Mouse (Mus musculus) heart, embryonic 12.5 days (tissue): ENCODE measurements around the gene Palmd. TPM values are rescaled to one million over a fixed set of nuclear protein-coding genes. Genes with fewer than 3 reads are reported as not detected.

ENCODE experiments used
- ATAC-seq: fragments of 200-750 bp; cut with Nextera tagmentation; 2 replicates; pipeline ENCODE4 v1.8.0; 2017; ENCODE audit warnings: moderate TSS enrichment, moderate library complexity; ENCODE audit not compliant: insufficient number of reproducible peaks, low FRiP score
- H3K27ac ChIP-seq: fragments of 300-500 bp; sonication (generic); 2 replicates; pipeline ENCODE4 v1.5.1; 2016; ENCODE audit warnings: mild to moderate bottlenecking, moderate library complexity; ENCODE audit not compliant: poor library complexity, severe bottlenecking
- H3K27me3 ChIP-seq: fragments of 300-500 bp; sonication (generic); replicated peaks from 2 replicates; pipeline ENCODE4 v1.6.1; 2016; ENCODE audit warnings: mild to moderate bottlenecking, moderate library complexity
- H3K36me3 ChIP-seq: fragments of 300-500 bp; sonication (generic); 2 replicates; pipeline ENCODE4 v1.6.1; 2016; ENCODE audit warnings: mild to moderate bottlenecking, moderate library complexity
- H3K4me1 ChIP-seq: fragments of 300-500 bp; sonication (generic); replicated peaks from 2 replicates; pipeline ENCODE4 v1.6.1; 2016; ENCODE audit warnings: mild to moderate bottlenecking
- H3K4me2 ChIP-seq: fragments of 300-500 bp; sonication (generic); 2 replicates; pipeline ENCODE4 v1.6.1; 2016; ENCODE audit warnings: mild to moderate bottlenecking, moderate library complexity
- H3K4me3 ChIP-seq: fragments of 300-500 bp; sonication (generic); 2 replicates; pipeline ENCODE4 v1.5.1; 2016; ENCODE audit warnings: mild to moderate bottlenecking
- H3K9ac ChIP-seq: fragments of 300-500 bp; sonication (generic); 2 replicates; pipeline ENCODE4 v1.6.1; 2016; ENCODE audit warnings: mild to moderate bottlenecking, moderate library complexity
- H3K9me3 ChIP-seq: fragments of 300-500 bp; sonication (generic); replicated peaks from 2 replicates; pipeline ENCODE4 v1.6.1; 2016; ENCODE audit warnings: mild to moderate bottlenecking, moderate library complexity
- WGBS: fragments of 180-500 bp; shearing (Covaris S2); methylation state at CpG from one replicate; pipeline ENCODE4 v1.1.7; 2016; 5-methylcytosine and 5-hydroxymethylcytosine counted together
- polyA plus RNA-seq: library from polyadenylated mRNA; unstranded; fragments of >200 nt; fragmentation: Nextera tagmentation; extraction: Ambion mirVana; gene quantifications from 2 replicates; pipeline ENCODE4 v1.2.1, GENCODE M21; 2016

The Palmd gene
- 13.9 and 14.8 TPM in 2 replicates for polyA plus RNA-seq

DNA sequence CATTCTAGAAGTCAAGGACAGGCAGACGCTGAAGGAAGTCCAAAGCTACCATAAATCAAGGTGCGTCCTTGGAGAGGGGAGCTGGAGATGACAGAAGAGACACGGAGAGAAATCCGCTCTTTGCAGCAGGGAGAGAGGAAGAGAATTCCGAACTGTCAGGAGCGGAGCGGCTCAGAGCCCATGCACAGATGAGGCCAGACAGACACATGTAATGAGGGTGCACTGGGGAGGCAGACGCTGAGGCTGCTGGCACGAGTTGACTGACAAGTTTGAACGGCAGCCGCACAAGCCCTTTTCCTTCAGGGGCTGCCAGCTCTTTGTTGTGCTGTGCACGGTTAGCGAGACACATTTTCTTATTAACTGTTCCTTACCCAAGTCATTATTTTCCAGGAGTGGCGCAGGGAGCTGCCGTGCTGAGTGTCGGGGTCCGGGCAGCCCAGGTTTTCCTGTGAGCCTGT lies at the start of gene Palmd:
Gene Palmd, minus strand, starts transcription at position 448 of the 458 bp plus-strand sequence.
- H3K4me1 ChIP-seq: no peaks in the 10 kb centered on the region; the same call in 1 of the 2 replicates
- WGBS: 7% methylated on average over 17 of the region's 17 CpGs
- ATAC-seq: peak; percentile 73
- no peaks in the 10 kb centered on the region for H3K27me3 ChIP-seq
- no peaks in the 10 kb centered on the region for H3K36me3 ChIP-seq
- H3K4me3 ChIP-seq: peak within 1 kb of the TSS; percentile 58
- peak within 1 kb of the TSS; percentile 63 for H3K9ac ChIP-seq
- no peaks in the 10 kb centered on the region for H3K9me3 ChIP-seq
- H3K27ac ChIP-seq: peak within 1 kb of the TSS; percentile 61
- H3K4me2 ChIP-seq: peak within 1 kb of the TSS; percentile 83

DNA sequence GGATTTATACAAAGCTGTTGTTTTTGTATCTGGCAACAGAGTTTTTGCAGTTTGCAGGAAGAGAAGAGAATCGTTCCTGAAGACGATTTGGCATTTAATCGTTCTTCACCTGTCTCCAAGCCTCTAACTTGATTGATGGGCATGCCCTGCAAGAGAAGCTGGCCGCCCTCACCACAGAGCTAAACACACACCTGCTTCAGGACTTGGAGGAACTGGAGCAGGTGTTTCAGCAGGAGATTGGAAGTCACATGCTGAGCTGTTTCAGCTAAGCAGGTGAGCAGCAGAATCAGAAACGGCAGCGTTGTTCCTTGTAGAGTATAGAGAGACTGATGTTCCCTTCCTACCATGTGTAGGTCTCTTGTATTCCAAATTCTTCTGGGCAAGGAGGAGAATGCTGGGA lies 41.4 kb upstream of the Palmd start:
- Histone ChIP-seq H3K9ac (no peak overlapping the region), H3K27me3 (no peaks in the 10 kb centered on the region)
- WGBS: 70% methylated on average over 6 of the region's 6 CpGs

DNA sequence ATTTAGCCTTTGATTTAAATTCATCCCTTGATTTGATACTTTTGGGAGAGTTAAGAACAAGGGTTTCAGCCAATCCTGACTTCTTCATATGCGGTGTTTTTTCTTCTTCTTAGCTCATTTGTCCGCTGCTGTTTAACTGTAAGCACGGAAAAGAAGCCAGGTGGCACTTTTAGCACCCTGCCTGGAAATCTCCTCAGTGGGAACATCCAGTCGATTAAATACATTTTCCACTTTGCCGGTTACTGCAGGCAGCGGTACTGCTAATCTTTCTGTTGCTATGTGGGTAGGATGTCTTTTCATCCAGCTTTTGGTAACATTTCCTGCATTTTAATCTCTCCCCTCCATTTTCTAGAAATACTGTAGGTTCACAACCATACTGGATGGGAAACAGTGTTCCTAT lies 38.6 kb upstream of the Palmd start:
- no peak overlapping the region for H3K9ac ChIP-seq
- no peaks in the 10 kb centered on the region for H3K9me3 ChIP-seq
- peaks cover 12% of the 10 kb centered on the region; the same call in 1 of the 2 replicates for H3K4me1 ChIP-seq
- no peaks in the 10 kb centered on the region for H3K36me3 ChIP-seq
- H3K27me3 ChIP-seq: no peaks in the 10 kb centered on the region
- no peak overlapping the region for H3K4me2 ChIP-seq
- no peak for ATAC-seq
- H3K27ac ChIP-seq: no peak overlapping the region
- H3K4me3 ChIP-seq: no peak overlapping the region
- WGBS: 75% methylated on average over 6 of the region's 6 CpGs

More for the DNA sequence above, 41.4 kb upstream of the Palmd start:
- Histone ChIP-seq H3K4me2 (no peak overlapping the region), H3K4me3 (no peak overlapping the region), H3K9me3 (no peaks in the 10 kb centered on the region), H3K4me1 (no peaks in the 10 kb centered on the region), H3K27ac (no peak overlapping the region), H3K36me3 (no peaks in the 10 kb centered on the region)
- ATAC-seq: no peak

DNA sequence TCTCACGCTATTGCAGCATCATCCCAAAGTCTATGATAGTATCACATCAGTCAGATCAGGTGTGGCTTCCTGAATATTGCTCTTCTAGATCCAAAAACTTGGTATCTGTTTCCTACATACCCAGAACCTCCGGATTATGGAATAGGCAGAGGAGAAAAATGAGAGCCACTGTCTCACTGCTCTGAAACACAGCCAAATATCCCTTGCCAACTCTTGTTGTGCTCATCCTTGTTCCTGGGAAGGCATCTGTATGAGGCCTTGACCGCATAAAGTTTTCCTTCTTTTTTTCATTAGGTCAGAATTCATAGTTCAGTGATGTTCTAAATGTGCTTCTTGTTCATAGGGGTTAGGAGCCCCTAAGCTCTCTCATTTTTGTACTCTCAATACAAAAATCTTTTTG lies 37.8 kb upstream of the Palmd start:
- Histone ChIP-seq H3K4me3 (no peak overlapping the region), H3K27ac (no peak overlapping the region), H3K4me1 (peaks cover 12% of the 10 kb centered on the region; the same call in 1 of the 2 replicates), H3K4me2 (no peak overlapping the region), H3K9me3 (no peaks in the 10 kb centered on the region), H3K36me3 (no peaks in the 10 kb centered on the region), H3K27me3 (no peaks in the 10 kb centered on the region), H3K9ac (no peak overlapping the region)
- no peak for ATAC-seq
- WGBS: 83% methylated on average over 3 of the region's 3 CpGs

DNA sequence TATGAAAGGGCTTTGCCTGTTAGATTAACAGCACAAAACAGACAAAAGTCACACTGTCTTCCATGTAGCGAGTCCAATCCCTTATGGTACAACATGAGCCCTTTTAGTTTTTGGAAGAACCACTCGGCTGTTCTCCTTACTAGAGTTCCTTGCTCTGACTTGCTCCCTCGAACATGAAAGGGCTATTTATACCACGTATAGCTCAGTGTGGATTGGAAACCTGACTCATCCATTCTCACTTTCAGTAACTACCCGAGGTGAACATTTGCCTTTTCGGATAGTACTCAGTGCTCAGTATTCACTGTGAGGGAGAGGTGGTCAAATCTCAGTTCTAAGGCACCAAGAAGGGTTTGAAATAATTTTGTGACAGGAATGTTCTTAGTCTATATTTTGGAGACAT lies 34.6 kb upstream of the Palmd start:
- Histone ChIP-seq H3K4me1 (peaks cover 12% of the 10 kb centered on the region; the same call in 1 of the 2 replicates), H3K4me2 (no peak overlapping the region), H3K4me3 (no peak overlapping the region), H3K9me3 (no peaks in the 10 kb centered on the region), H3K36me3 (no peaks in the 10 kb centered on the region), H3K27ac (no peak overlapping the region), H3K27me3 (no peaks in the 10 kb centered on the region), H3K9ac (no peak overlapping the region)
- 54% methylated on average over 6 of the region's 6 CpGs for WGBS
- no peak for ATAC-seq

DNA sequence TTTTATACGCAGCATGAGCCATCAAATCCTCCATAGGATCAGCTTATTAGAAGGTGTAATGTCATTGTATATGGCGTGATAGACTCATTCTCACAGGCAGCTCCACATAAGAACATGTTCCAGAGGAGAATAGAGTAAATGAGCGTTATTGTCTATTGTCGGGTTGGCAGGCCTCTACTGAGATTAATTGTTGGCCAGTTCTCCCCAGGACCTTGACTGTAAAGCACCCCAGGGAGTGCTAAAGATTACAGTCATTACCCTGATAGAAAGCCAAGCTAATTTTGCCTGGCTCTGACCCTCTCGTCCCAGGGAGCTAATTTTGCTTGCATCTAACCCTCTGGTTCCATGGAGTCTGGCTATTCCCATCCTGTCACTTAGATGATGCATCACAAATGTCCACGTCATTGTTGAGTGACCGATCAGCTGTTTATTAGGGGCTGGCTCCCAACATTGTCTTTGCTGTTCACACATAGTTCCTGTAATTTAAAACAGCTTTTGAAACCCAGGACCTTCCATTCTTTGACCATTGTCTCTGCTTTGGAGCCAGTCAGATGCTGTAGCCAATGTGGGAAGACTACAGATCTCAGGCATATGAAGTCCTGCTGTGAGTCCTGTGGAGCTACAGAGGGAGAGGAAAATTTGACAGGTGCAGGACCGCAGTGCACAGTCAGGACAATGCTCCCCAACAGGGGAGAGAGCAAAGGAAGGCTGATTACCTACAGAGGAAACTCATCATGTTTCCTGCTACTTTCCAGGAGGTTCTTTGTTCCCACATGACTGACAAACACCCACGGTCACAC lies 33.1 kb upstream of the Palmd start:
- Histone ChIP-seq H3K36me3 (no peaks in the 10 kb centered on the region), H3K4me1 (peaks cover 12% of the 10 kb centered on the region; the same call in 1 of the 2 replicates), H3K9ac (no peak overlapping the region), H3K27ac (no peak overlapping the region), H3K4me2 (no peak overlapping the region), H3K9me3 (no peaks in the 10 kb centered on the region), H3K4me3 (no peak overlapping the region), H3K27me3 (no peaks in the 10 kb centered on the region)
- WGBS: 60% methylated on average over 9 of the region's 9 CpGs
- no peak for ATAC-seq

DNA sequence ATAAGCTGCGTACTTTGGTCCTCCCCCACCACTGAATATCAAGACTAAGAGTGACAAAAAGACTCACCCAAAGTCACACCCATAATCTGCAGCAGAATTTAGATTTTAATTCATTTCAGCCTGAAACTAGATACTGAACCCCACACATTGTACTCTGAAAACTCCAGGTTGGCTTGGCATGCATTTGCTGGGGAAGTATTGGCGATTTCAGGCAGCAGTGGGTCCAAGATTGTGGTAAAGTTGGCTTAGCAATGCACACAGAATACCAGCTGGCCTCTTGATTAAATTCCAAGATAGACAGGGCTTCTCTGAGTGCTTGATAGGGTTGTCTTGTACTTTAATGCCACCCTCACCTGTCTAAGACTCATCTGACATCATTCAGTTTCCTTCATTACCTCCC lies 24.2 kb upstream of the Palmd start:
- no peak for ATAC-seq

DNA sequence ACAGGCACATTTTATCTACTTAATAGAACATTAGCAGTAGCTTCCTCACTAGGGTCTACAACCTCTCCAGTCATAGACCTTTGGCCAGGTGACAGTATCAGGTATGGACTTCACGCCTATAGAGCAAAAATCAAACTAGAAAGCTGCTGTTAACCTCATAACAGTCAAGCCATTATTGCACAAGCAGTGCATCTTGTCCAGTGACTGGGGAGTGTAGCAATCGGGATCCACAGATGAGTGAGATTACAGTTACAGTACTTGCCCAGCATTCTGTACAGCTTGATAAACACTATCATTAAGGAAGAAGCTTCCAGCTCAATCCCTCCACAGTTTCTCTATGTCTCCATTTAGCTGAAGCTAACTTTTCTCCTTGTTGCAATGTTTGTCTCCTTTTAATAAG lies 22.4 kb upstream of the Palmd start:
- Histone ChIP-seq H3K9ac (no peak overlapping the region), H3K27ac (no peak overlapping the region), H3K4me1 (no peaks in the 10 kb centered on the region), H3K27me3 (no peaks in the 10 kb centered on the region), H3K9me3 (no peaks in the 10 kb centered on the region), H3K4me3 (no peak overlapping the region), H3K4me2 (no peak overlapping the region), H3K36me3 (no peaks in the 10 kb centered on the region)
- ATAC-seq: no peak
- WGBS: 68% methylated on average over 2 of the region's 2 CpGs

More for the DNA sequence above, 24.2 kb upstream of the Palmd start:
- no peaks in the 10 kb centered on the region for H3K27me3 ChIP-seq
- no peaks in the 10 kb centered on the region for H3K36me3 ChIP-seq
- no peak overlapping the region for H3K9ac ChIP-seq
- no peaks in the 10 kb centered on the region for H3K4me1 ChIP-seq
- H3K4me2 ChIP-seq: no peak overlapping the region
- no peak overlapping the region for H3K27ac ChIP-seq
- H3K9me3 ChIP-seq: no peaks in the 10 kb centered on the region
- 78% methylated on average over 2 of the region's 2 CpGs for WGBS
- no peak overlapping the region for H3K4me3 ChIP-seq

DNA sequence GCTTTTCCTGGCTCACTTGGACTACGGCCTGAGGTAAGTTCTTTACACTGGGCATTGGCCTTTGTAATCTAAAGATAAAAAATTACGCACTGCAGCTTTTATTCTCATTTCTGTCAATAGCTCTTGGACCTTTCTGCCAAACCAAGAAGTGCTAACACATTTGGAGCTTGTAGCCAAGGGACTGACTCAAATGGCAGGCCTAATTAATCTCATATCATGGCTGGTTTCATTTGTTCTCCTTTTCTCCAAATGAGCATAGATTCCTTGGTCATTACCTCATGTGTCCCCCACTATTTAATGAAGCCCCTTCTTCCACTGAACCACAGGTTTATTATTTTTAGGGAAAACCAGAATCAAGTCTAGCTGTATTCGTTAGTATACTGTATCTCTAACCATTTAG lies 19.4 kb upstream of the Palmd start:
- Histone ChIP-seq H3K9me3 (no peaks in the 10 kb centered on the region), H3K27ac (no peak overlapping the region), H3K4me2 (no peak overlapping the region), H3K4me1 (no peaks in the 10 kb centered on the region), H3K27me3 (no peaks in the 10 kb centered on the region), H3K36me3 (no peaks in the 10 kb centered on the region), H3K4me3 (no peak overlapping the region), H3K9ac (no peak overlapping the region)
- WGBS: 79% methylated on average over 3 of the region's 3 CpGs
- no peak for ATAC-seq

DNA sequence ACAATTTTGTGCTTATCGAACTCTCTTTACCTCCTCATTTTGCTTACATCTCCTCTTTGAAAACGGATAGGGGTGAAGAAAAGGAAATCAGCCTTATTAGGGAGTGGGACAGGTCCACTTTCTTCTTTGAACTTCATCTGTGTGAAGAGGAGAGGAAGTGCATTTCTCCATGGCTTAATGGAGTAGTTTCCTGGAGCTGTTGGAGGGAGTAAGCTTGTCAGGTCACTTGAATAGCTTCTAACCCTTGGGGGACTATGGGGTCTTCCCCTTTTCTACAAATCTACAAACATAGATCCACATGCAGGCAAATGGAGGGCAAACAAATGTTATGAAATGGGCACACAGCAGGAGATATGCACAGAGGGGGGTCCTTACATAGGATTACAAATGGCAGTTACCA lies 17.7 kb upstream of the Palmd start:
- H3K4me1 ChIP-seq: no peaks in the 10 kb centered on the region
- no peaks in the 10 kb centered on the region for H3K36me3 ChIP-seq
- H3K27me3 ChIP-seq: no peaks in the 10 kb centered on the region
- H3K4me2 ChIP-seq: no peak overlapping the region
- no peak overlapping the region for H3K4me3 ChIP-seq
- ATAC-seq: no peak
- no peak overlapping the region for H3K9ac ChIP-seq
- H3K27ac ChIP-seq: no peak overlapping the region
- WGBS: 58% methylated on average over 2 of the region's 2 CpGs
- no peaks in the 10 kb centered on the region for H3K9me3 ChIP-seq

DNA sequence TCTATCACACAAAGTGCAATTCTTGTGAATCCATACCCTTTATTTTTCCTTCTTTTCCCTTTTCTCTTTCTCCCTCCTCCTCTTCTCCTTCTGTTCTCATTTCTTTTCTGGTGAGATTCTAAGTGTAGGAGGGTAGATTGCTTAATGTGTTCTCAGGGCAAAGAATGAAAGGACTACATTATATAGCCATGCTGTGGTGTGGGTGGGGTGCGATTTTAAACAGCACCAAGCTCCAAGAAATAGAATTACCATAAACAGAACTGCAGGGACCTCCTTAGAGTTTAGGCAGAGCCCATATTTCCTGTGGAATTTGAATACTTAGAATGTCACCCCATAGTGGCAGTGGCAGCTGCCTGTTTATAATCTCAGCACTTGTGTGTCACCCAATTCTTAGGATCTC lies 17.0 kb upstream of the Palmd start:
- Histone ChIP-seq H3K9ac (no peak overlapping the region), H3K4me1 (no peaks in the 10 kb centered on the region), H3K27ac (no peak overlapping the region), H3K27me3 (no peaks in the 10 kb centered on the region), H3K36me3 (no peaks in the 10 kb centered on the region), H3K4me2 (no peak overlapping the region), H3K9me3 (no peaks in the 10 kb centered on the region), H3K4me3 (no peak overlapping the region)
- ATAC-seq: no peak
- 77% methylated on average over 1 of the region's 1 CpGs for WGBS
